Mouse (Mus musculus) left cerebral cortex, postnatal 36 days (tissue): ENCODE results near the gene Rnaseh2a. TPM values are rescaled to one million over a fixed set of nuclear protein-coding genes. Genes with fewer than 3 reads are reported as not detected.
A peak's percentile ranks its signal among the peaks of the same experiment; 100 is the strongest.

ENCODE experiments used
- DNase-seq, 2 experiments: peaks; one replicate each; pipeline ENCODE4 v3.0.0; 2021 to 2022; ENCODE audit warnings: low spot score in 2 of 2, mixed read lengths in 1 of 2
- intact Hi-C: fragments of 180-260 bp; cut with DNase I; formaldehyde crosslinking; loops from one replicate; pipeline ENCODE4 v1.15.1; 2025
- total RNA-seq, 2 experiments: library from RNA; stranded (reverse); gene quantifications; 2 replicates each; pipeline ENCODE4 v1.2.3; 2021

The Rnaseh2a gene
- total RNA-seq, 2 experiments from 2014 or later, result 41.2 to 55.4 TPM

GRCm38 (mm10) chr8:84985684-84986378 lies 16.3 kb upstream of the Rnaseh2a start:
- intact Hi-C loops, result loop anchor here (1.0 kb wide), 1 partner anchor 8 kb away; the partner anchor contains the start of gene Junb
- DNase-seq, result peak; percentile 96 to 97

GRCm38 (mm10) chr8:84985049-84985683 lies 15.6 kb upstream of the Rnaseh2a start:
- intact Hi-C loops, result no loop called here
- DNase-seq, result no peak

GRCm38 (mm10) chr8:84984294-84985048 lies 14.9 kb upstream of the Rnaseh2a start:
- no peak for DNase-seq
- intact Hi-C loops, result no loop called here

GRCm38 (mm10) chr8:84982499-84983011 lies 13.0 kb upstream of the Rnaseh2a start:
- intact Hi-C loops, result no loop called here

GRCm38 (mm10) chr8:84981644-84982498 lies 12.3 kb upstream of the Rnaseh2a start:
- intact Hi-C loops, result no loop called here
- DNase-seq, result no peak

More at GRCm38 (mm10) chr8:84982499-84983011, 13.0 kb upstream of the Rnaseh2a start:
- DNase-seq, result no peak

- intact Hi-C loops, result no loop called here
- no peak for DNase-seq
These were observed 11.2 kb upstream of the Rnaseh2a start for GRCm38 (mm10) chr8:84980622-84981358.

- peak; percentile 92 to 93 for DNase-seq
- intact Hi-C loops, result loop anchor here (5.0 kb wide), 1 partner anchor 47 kb away; the partner anchor contains the start of genes Asna1 and Trir
These were observed 10.2 kb upstream of the Rnaseh2a start for GRCm38 (mm10) chr8:84979599-84980421.

GRCm38 (mm10) chr8:84978248-84978940 lies 8.8 kb upstream of the Rnaseh2a start, which contains the start of gene Junb:
Gene Junb (minus strand): TSS chr8:84978718.
- intact Hi-C loops, result loop anchor here (1.0 to 5.0 kb wide), 2 partner anchors 8 to 49 kb away; partner anchors contain the start of genes Asna1 and Trir
- DNase-seq, result peak; percentile 96 to 98

- intact Hi-C loops, result loop anchor here (1.0 to 5.0 kb wide), 2 partner anchors 9 to 50 kb away; partner anchors contain the start of genes Asna1 and Trir
- peak; percentile 65 to 80 for DNase-seq
These were observed 8.1 kb upstream of the Rnaseh2a start for GRCm38 (mm10) chr8:84977435-84978247.

GRCm38 (mm10) chr8:84976763-84977434 lies 7.3 kb upstream of the Rnaseh2a start:
- intact Hi-C loops, result loop anchor here (5.0 kb wide), 1 partner anchor 50 kb away; the partner anchor contains the start of genes Asna1 and Trir
- no peak for DNase-seq

GRCm38 (mm10) chr8:84976031-84976762 lies 6.6 kb upstream of the Rnaseh2a start:
- peak; percentile 96 for DNase-seq
- intact Hi-C loops, result loop anchor here (5.0 kb wide), 1 partner anchor 51 kb away; the partner anchor contains the start of genes Asna1 and Trir

- intact Hi-C loops, result loop anchor here (1.0 to 5.0 kb wide), 2 partner anchors 15 to 52 kb away; partner anchors contain the start of genes Asna1, Hook2 and Trir
These were observed 5.9 kb upstream of the Rnaseh2a start for GRCm38 (mm10) chr8:84975434-84975833.

GRCm38 (mm10) chr8:84974543-84975142 lies 5.1 kb upstream of the Rnaseh2a start:
- no peak for DNase-seq
- intact Hi-C loops, result loop anchor here (1.0 to 5.0 kb wide), 3 partner anchors 16 to 53 kb away; partner anchors contain the start of genes Asna1, Hook2 and Trir

More at GRCm38 (mm10) chr8:84975434-84975833, 5.9 kb upstream of the Rnaseh2a start:
- DNase-seq, result peak in 1 of 2 experiments; percentile 54
